Mouse (Mus musculus) adrenal gland, adult 2 months (tissue): Measurements from ENCODE around the gene Vmn1r231. TPM values are rescaled to one million over a fixed set of nuclear protein-coding genes. Genes with fewer than 3 reads are reported as not detected.

ENCODE experiments used
- DNase-seq: peaks from one replicate; pipeline ENCODE4 v3.0.0; 2021
- long read RNA-seq: library from polyadenylated mRNA; stranded (forward); transcript quantifications from one replicate; pipeline ENCODE4 v2.0.0, GENCODE M21; 2021
- polyA plus RNA-seq: library from polyadenylated mRNA; depleted of rRNA; stranded (reverse); fragments of >200 nt; gene quantifications from 2 replicates; pipeline ENCODE4 v1.2.3, GENCODE M21; 2012; rRNA removed
- total RNA-seq, 2 experiments: library from RNA; stranded (reverse); gene quantifications; 2 replicates each; pipeline ENCODE4 v1.2.3; 2021

Vmn1r231 gene
- not detected for total RNA-seq
- polyA plus RNA-seq = not detected in 2 replicates
- long read RNA-seq = 0 reads

DNA sequence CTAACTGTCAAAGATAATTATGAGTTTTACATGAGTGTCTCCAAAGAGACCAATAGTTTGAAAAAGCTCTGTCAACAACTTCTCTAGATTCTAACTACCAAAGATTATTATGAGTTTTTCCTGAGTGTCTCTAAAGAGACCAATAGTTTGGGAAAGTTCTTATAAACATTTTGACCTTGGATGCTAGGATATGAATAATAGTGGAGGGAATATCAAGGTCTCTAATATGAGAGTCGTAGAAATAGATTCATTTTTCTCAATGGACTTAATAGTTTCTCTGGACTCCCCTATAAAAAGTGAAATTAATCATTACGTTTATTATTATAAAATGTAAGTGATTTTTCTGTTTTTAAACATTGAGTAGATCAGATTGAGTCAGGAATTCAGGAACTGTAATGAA lies at the start of gene Vmn1r231:
Gene Vmn1r231, minus strand, starts transcription at position 101 of the 400 bp plus-strand sequence.
- no peak for DNase-seq

DNA sequence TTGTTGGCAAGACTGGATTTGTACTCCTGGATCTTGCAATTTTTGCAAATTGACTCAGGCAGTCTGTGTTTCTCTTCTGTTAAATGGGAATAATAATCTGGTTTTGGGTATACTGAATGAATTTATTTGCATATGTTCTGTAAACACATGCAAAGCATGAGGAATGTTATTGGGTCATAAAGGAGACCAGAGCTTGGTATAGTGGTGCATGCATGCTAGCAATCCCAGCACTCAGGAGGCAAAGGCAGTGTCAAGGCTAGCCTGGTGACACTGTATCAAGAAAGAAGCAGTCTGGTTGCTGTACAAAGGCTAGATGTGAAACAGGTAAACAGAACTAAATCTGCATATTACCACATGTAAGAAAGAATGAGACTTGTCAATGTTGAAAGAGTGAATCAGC lies 41.7 kb upstream of the Vmn1r231 start:
- no peak for DNase-seq

DNA sequence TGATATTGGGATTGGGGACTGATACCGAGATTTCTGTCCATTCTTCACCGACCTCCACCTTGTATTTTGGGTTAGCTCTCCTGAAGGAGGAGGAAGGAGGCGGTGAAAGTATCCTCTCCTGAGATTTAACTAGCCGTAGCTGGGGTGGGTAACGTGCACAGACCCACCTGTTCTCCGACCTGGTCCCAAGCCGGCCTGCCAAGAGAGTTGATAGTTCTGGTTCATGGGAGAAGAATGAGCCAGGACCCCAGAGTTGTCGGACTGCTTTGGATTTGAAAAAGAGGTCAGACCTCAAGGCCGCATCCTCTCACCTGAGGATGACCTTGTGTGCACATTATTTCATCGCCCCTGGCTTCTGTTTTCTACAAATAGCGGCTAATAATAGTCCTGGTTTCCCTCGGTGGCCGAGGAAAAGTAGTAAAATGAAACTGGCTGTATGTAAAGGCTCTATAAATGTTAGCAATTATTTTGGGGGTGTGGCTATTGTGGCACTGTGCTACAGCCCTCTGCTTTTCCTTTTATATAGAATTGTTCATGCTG lies 41.2 kb upstream of the Vmn1r231 start:
- no peak for DNase-seq

DNA sequence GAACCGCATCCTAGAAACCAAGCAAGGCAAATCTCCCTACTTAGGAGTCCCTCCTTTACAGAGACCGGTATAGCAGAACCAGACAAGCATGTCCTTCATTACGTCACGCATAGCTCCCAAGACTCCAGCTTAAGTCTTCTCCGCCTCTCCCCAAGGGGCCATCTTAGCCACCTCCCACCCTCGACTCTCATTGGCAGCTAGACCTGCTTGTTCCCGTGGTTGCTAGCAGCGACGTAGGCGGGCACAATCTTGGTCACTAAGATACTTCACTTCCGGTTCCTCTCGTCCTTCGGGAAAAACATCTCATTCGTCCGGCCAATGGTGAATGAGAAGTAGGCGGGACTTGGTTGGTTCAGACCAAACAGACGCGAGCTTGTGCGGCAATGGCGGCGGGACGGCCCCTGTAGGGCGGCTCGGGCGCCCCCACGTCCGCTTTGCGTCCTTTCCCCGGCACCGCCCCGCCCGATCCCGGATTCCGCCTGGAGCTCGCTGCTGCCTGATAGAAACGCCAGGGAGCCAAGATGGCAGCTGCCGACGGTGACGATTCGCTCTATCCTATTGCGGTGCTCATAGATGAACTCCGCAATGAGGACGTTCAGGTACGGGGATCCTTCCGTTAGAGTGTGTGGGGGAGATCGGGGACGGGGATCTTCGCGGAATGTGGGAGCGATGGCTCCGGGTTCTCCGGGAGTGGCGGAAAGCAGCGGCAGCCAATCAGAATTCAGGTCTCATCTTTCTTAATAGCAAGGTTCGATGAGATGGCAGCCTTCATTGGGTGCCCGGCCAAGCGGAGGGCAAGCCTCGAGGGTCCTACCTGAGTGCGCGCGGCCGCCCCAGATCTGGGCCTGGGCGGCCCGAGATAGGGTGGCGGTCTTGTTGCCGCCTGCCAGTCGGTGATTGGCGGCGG lies 40.3 kb upstream of the Vmn1r231 start, which contains the start of gene Ppp2r1a:
Gene Ppp2r1a, plus strand, starts transcription at position 327 of the 907 bp plus-strand sequence.
- peak; percentile 99 for DNase-seq

DNA sequence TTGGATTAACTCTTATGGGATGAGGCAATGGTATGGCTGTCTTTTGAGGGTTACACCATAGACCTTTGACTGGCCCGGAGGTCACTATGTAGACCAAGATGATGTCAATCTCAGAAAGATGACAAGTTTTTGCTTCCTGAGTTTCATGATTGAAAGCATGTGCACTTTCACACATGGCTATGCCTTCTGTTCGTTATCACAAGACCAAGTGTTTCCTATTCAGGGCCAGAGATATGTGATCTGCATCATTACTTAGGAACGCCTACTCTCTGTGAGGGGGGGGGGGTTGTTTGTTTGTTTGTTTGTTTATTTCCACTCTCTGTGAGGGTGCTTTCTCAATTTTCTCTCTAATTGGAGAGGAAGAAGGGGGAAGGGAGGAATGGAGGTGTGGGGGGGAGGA lies 39.3 kb upstream of the Vmn1r231 start:
- no peak for DNase-seq

DNA sequence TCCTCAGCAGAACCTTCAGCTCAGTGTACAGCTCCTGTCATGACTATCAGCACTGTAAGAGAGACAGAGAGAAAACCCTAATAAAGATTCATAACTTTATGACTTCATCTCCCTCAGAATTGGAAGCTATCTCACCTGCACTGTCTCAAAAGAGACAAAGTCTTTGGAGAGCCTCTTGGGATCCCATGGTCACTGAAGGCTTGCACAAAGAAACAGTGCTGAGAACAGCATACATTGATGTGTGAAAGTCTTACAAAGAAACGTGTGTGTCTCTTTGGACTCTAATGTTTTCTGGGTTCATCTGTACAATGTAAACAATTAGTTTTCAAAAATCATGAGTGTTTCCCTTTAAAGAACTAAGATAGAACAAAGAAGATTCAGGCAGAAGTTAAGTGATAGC lies 14.7 kb upstream of the Vmn1r231 start, which contains the start of gene Vmn1r232:
Gene Vmn1r232, minus strand, starts transcription at position 101 of the 400 bp plus-strand sequence.
- no peak for DNase-seq

DNA sequence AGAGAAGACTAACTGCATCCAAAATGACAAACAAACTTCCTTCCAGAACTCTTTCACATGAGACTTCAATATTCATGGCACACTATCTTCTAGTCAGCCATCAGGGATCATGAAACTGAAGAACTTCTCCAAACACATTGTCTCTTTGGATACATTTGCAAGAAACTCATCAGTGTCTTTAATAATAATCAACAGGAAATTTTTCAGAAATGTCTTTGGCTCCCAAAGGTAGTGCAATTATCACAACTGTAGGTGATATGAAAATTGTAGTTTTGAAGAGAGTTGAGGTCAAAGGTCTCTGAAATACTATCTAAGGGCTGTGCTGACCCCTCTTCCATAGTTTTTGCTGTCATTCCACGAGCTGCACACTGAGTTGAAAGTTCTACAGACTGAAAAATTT lies 64.7 kb downstream of the Vmn1r231 start, which contains the start of gene Vmn1r230:
Gene Vmn1r230, plus strand, starts transcription at position 301 of the 400 bp plus-strand sequence.
- no peak for DNase-seq

Other genes with a start within 250 kb of the Vmn1r231 start
- not detected for gene Vmn1r226, start 222.2 kb downstream of the Vmn1r231 start, total RNA-seq
- gene Vmn1r226, start 222.2 kb downstream of the Vmn1r231 start, polyA plus RNA-seq = not detected in 2 replicates
- gene Vmn1r227, start 175.2 kb downstream of the Vmn1r231 start, total RNA-seq = not detected
- gene Vmn1r227, start 175.2 kb downstream of the Vmn1r231 start, polyA plus RNA-seq = not detected in 2 replicates
- not detected for gene Vmn1r228, start 118.9 kb downstream of the Vmn1r231 start, total RNA-seq
- gene Vmn1r228, start 118.9 kb downstream of the Vmn1r231 start, polyA plus RNA-seq = not detected in 2 replicates
- not detected for gene Vmn1r229, start 93.5 kb downstream of the Vmn1r231 start, total RNA-seq
- gene Vmn1r229, start 93.5 kb downstream of the Vmn1r231 start, polyA plus RNA-seq = not detected in 2 replicates
- not detected for gene Vmn1r230, start 64.6 kb downstream of the Vmn1r231 start, total RNA-seq
- not detected in 2 replicates for gene Vmn1r230, start 64.6 kb downstream of the Vmn1r231 start, polyA plus RNA-seq
- not detected for gene Vmn1r232, start 14.6 kb upstream of the Vmn1r231 start, total RNA-seq
- gene Vmn1r232, start 14.6 kb upstream of the Vmn1r231 start, polyA plus RNA-seq = not detected in 2 replicates
- gene Ppp2r1a, start 40.2 kb upstream of the Vmn1r231 start, total RNA-seq = 100 to 1,000 TPM; 282 to 298 TPM
- 164 and 223 TPM in 2 replicates for gene Ppp2r1a, start 40.2 kb upstream of the Vmn1r231 start, polyA plus RNA-seq
- gene Vmn1r233, start 91.4 kb upstream of the Vmn1r231 start, total RNA-seq = not detected
- gene Vmn1r233, start 91.4 kb upstream of the Vmn1r231 start, polyA plus RNA-seq = not detected in 2 replicates
- gene Zfp160, start 103.8 kb upstream of the Vmn1r231 start, total RNA-seq = 10 to 100 TPM; 12.4 to 13.5 TPM
- gene Zfp160, start 103.8 kb upstream of the Vmn1r231 start, polyA plus RNA-seq = 0.81 and 0.90 TPM in 2 replicates